Mouse (Mus musculus) liver, postnatal 0 days (tissue): Measurements from ENCODE around the gene Cd93.

ENCODE experiments used
- CTCF ChIP-seq: sonication (generic); IDR thresholded peaks from 2 replicates; pipeline ENCODE4 v1.5.1; 2016; ENCODE audit warnings: antibody characterized with exemption, low read depth
- EP300 ChIP-seq: IDR thresholded peaks from 2 replicates; pipeline ENCODE4 v1.6.1; 2016; ENCODE audit warnings: antibody characterized with exemption, low read depth, mild to moderate bottlenecking

DNA sequence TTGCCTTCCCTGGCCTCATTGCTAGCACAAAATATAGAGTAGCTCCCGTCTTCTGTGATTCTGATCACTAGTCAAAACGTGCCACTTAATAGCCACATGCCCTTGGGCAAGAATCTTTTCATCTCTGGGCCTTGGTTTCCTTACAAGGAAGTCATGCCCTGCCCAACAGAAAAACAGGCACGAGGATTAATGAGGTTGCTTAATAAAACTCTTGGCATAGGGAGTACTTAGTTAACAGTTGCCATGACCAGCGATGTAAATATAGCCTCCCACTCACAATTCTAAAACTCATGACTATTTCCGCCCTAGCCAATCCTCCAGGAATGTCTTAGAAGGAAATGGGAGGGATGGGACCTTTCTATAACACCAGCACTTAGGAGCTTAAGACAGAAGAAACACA lies 8.1 kb upstream of the Cd93 start:
- TF ChIP-seq CTCF (no peak), EP300 (no peak)
